Mouse (Mus musculus) ES-E14 (cell line): ENCODE data around the gene Afmid. TPM values are rescaled to one million over a fixed set of nuclear protein-coding genes. Genes with fewer than 3 reads are reported as not detected.
"Not testable (repeated sequence)": the region's sequence is repeated elsewhere in the genome, so short reads cannot be mapped to it uniquely, and the experiment has no call there.

Experiments used
- DNase-seq: peaks from one replicate; pipeline ENCODE4 v3.0.0-alpha.2; 2013; ENCODE audit warnings: low read depth, low spot score
- H3K27ac ChIP-seq: 2 replicates; pipeline ENCODE4 v1.5.1; 2012; ENCODE audit warnings: low read depth, mild to moderate bottlenecking, low read length, moderate library complexity, mixed read lengths; ENCODE audit not compliant: poor library complexity, insufficient read depth, severe bottlenecking
- H3K36me3 ChIP-seq: 2 replicates; pipeline ENCODE4 v1.6.1; 2012; ENCODE audit warnings: mild to moderate bottlenecking, low read length, moderate library complexity, mixed read lengths; ENCODE audit not compliant: control insufficient read depth, poor library complexity, insufficient read depth, severe bottlenecking
- H3K4me1 ChIP-seq, 2 experiments: fragments of 150-350 bp in 1 of 2; sonication (generic) in 1 of 2; 2 replicates each; pipeline ENCODE4 v1.6.1; 2012; ENCODE audit warnings: low read length in 2 of 2, mild to moderate bottlenecking in 1 of 2, mixed read lengths in 1 of 2; ENCODE audit not compliant: control insufficient read depth in 2 of 2, insufficient read depth in 2 of 2, poor library complexity in 1 of 2
- H3K4me3 ChIP-seq, 2 experiments: fragments of 150-350 bp in 1 of 2; sonication (generic) in 1 of 2; 2 replicates each; pipeline ENCODE4 v1.5.1; 2012; ENCODE audit warnings: low read length in 2 of 2, low read depth in 1 of 2, mild to moderate bottlenecking in 1 of 2, mixed read lengths in 1 of 2; ENCODE audit not compliant: insufficient read depth in 1 of 2, poor library complexity in 1 of 2, severe bottlenecking in 1 of 2
- H3K9ac ChIP-seq: 2 replicates; pipeline ENCODE4 v1.6.1; 2012; ENCODE audit warnings: low read depth, mild to moderate bottlenecking, low read length, mixed read lengths; ENCODE audit not compliant: poor library complexity, insufficient read depth, severe bottlenecking
- H3K9me3 ChIP-seq: fragments of 150-350 bp; sonication (generic); 2 replicates; pipeline ENCODE4 v1.6.1; 2012; ENCODE audit warnings: low read depth, mild to moderate bottlenecking, low read length; ENCODE audit not compliant: control insufficient read depth, insufficient read depth
- CHD2 ChIP-seq: IDR thresholded peaks from 2 replicates; pipeline ENCODE4 v1.6.1; 2014; ENCODE audit warnings: mild to moderate bottlenecking, low read depth, low read length, inconsistent platforms
- HCFC1 ChIP-seq: IDR thresholded peaks from 2 replicates; pipeline ENCODE4 v1.6.1; 2012; ENCODE audit warnings: low read length, inconsistent platforms, borderline replicate concordance; ENCODE audit not compliant: insufficient read depth
- MAFK ChIP-seq: IDR thresholded peaks from 2 replicates; pipeline ENCODE4 v1.6.1; 2014; ENCODE audit warnings: mild to moderate bottlenecking, low read depth, low read length, inconsistent platforms; ENCODE audit not compliant: insufficient read depth
- ZC3H11A ChIP-seq: IDR thresholded peaks from 2 replicates; pipeline ENCODE4 v1.6.1; 2012; ENCODE audit warnings: low read depth, mild to moderate bottlenecking, inconsistent platforms, low read length, borderline replicate concordance
- ZNF384 ChIP-seq: IDR thresholded peaks from 2 replicates; pipeline ENCODE4 v1.6.1; 2012; ENCODE audit warnings: low read depth, low read length, inconsistent platforms
- in situ Hi-C, 2 experiments: fragments of 600-800 bp; cut with MboI; formaldehyde crosslinking; loops; one replicate each; pipeline ENCODE4 v1.15.1; 2025; ENCODE audit warnings: low sequenced_read_pairs in 2 of 2, inconsistent platforms in 1 of 2; ENCODE audit not compliant: unreplicated experiment in 2 of 2
- total RNA-seq: library from RNA; depleted of rRNA; stranded (reverse); fragments of 300-350 nt; gene quantifications from 2 replicates; pipeline ENCODE4 v1.2.3, GENCODE M21; 2012

The Afmid gene
- total RNA-seq, 1 experiment = 1.8 TPM

DNA sequence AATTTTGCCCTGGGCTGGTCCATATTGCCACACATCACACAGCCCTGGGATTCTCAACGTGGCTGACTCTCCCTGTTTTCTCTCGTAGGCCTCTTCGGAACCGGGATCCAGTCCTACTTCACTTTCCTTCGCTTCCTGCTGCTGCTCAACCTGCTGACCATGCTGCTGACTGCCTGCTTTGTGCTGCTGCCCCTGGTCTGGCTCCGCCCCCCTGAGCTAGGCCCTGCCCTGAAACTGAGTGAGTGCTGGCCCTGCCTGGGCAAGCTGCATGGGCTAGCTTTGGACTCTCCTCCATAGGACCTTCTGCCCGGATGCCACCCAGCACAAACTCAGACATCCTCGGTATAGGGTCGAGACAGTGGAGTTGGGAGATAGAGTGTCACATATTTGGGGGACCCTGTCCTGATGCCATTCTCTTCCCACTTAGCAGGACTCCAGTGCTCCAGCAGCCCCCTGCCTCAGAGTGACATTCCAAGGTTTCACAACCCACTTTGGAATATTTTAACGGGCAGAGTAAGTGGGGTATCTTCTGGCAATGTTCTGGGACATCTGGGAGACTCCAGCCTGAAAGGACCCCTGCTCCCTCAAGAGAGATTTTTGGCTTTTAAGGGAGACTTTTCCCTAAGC, 41.9 kb upstream of the Afmid start:
- no peak for DNase-seq
- Histone ChIP-seq H3K9me3 (no peaks in the 10 kb centered on the region), H3K27ac (no peak overlapping the region), H3K4me3 (peak overlapping the region; percentile 51 to 78), H3K4me1 (peaks cover 8 to 29% of the 10 kb centered on the region in 2 experiments; a peak in 3 of 4 replicates), H3K9ac (peak overlapping the region; percentile 56; the same call in 1 of the 2 replicates), H3K36me3 (no peaks in the 10 kb centered on the region)
- in situ Hi-C loops = no loop called here
- TF ChIP-seq MAFK (no peak), ZNF384 (no peak), HCFC1 (no peak), CHD2 (no peak), ZC3H11A (no peak)

DNA sequence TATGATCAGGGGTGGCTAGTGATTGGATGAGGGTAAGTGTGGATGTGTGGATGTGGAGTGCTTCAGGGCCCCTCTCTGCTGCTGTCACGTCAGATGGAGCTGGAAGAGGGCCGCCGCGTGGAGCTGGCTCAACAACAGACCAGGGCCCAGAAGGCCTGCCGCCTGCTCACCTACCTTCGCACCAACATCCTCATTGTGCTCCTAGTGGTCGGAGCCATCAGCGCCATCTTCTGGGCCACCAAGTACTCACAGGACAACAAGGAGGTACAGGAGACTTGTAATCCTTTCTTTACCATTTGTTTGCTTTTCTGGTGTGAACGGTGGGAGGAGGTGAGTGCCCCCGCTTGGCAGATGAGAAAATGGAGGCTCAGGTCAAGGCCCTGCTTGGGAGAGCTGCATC, 39.4 kb upstream of the Afmid start:
- DNase-seq = no peak
- Histone ChIP-seq H3K4me3 (no peak overlapping the region), H3K9ac (no peak overlapping the region), H3K4me1 (peaks cover 10 to 29% of the 10 kb centered on the region in 2 experiments; a peak in 3 of 4 replicates), H3K9me3 (no peaks in the 10 kb centered on the region), H3K36me3 (no peaks in the 10 kb centered on the region), H3K27ac (no peak overlapping the region)
- no peak for TF ChIP-seq CHD2
- TF ChIP-seq HCFC1 = no peak
- TF ChIP-seq ZC3H11A = peak; percentile 27; the same call in 1 of the 2 replicates
- TF ChIP-seq ZNF384 = no peak
- TF ChIP-seq MAFK = no peak
- in situ Hi-C loops = no loop called here

DNA sequence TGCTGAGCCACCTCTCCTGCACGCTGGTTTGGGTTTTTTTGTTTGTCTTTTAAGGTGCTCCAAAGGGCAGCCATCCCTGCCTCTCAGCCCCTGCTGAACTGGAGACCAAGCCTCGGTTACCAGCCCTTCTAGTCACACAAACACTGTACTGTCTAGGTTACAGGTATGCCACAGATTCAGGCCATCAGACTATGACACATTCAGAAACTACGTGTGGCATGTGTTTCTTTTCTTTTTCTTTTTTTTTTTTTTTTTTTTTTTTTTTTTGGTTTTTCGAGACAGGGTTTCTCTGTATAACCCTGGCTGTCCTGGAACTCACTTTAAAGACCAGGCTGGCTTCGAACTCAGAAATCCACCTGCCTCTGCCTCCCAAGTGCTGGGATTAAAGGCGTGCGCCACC, 37.2 kb upstream of the Afmid start:
- H3K27ac ChIP-seq, H3K36me3 ChIP-seq, H3K4me3 ChIP-seq, H3K9me3 ChIP-seq, DNase-seq, in situ Hi-C loops, H3K9ac ChIP-seq: not testable (repeated sequence)
- H3K4me1 ChIP-seq = peaks cover 8 to 29% of the 10 kb centered on the region in 2 experiments; a peak in 2 of 4 replicates

DNA sequence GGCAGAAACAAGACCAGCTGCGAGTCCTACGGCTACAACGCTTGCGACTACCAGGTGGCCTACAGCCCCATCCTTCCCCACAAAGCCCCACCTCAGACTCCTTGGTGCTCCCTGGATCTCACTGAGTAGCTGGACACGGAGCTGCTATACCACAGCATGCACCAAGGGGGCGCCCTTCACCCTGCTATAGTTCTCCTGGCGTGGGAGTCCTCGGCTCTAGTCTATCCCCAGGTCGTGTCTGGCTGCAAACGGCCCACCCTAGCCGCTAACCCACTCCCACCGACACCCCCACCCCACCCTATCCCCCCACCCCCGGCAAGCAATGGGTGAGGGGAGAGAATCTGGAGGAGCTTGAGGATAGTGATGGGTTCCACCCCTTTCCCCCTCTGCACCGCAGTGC, 35.4 kb upstream of the Afmid start:
- peaks cover 4 to 27% of the 10 kb centered on the region in 2 experiments; a peak in 2 of 4 replicates for H3K4me1 ChIP-seq
- no peaks in the 10 kb centered on the region for H3K9me3 ChIP-seq
- in situ Hi-C loops = no loop called here
- H3K27ac ChIP-seq = no peak overlapping the region
- H3K9ac ChIP-seq = 0 out of 2 replicates have a peak overlapping the region, but pooled peaks have one; percentile 9
- TF ChIP-seq MAFK (no peak), ZC3H11A (no peak; the same call in 1 of the 2 replicates), HCFC1 (no peak), ZNF384 (no peak), CHD2 (no peak)
- no peak for DNase-seq
- peak overlapping the region; percentile 5 to 9; a peak in 2 of 4 replicates for H3K4me3 ChIP-seq
- no peaks in the 10 kb centered on the region for H3K36me3 ChIP-seq
